Mouse (Mus musculus) MEL (cell line): ENCODE measurements around the gene Adam12. TPM values are rescaled to one million over a fixed set of nuclear protein-coding genes. Genes with fewer than 3 reads are reported as not detected.

Experiments used
- DNase-seq: peaks from one replicate; pipeline ENCODE4 v3.0.0; 2011; ENCODE audit warnings: low read depth, low spot score
- H3K27ac ChIP-seq: 2 replicates; pipeline ENCODE4 v1.5.1; 2012; ENCODE audit warnings: low read depth, mild to moderate bottlenecking, control low read depth, low read length, moderate library complexity; ENCODE audit not compliant: control insufficient read depth
- H3K27me3 ChIP-seq, 2 experiments: fragments of 150-350 bp in 1 of 2; sonication (generic) in 1 of 2; 2 replicates each; pipeline ENCODE4 v1.6.1; 2012; ENCODE audit warnings: low read length in 2 of 2, mild to moderate bottlenecking in 2 of 2, improper control_type of control experiment in 1 of 2, moderate library complexity in 1 of 2; ENCODE audit not compliant: insufficient read depth in 2 of 2, control insufficient read depth in 1 of 2
- H3K36me3 ChIP-seq, 2 experiments: 2 replicates each; pipeline ENCODE4 v1.6.1; 2012 to 2014; ENCODE audit warnings: low read length in 2 of 2, improper control_type of control experiment in 1 of 2, inconsistent platforms in 1 of 2, mild to moderate bottlenecking in 1 of 2; ENCODE audit not compliant: insufficient read depth in 2 of 2, control insufficient read depth in 1 of 2
- H3K4me1 ChIP-seq, 2 experiments: fragments of 150-350 bp in 1 of 2; sonication (generic) in 1 of 2; 2 replicates each; pipeline ENCODE4 v1.6.1; 2012; ENCODE audit warnings: low read length in 2 of 2, improper control_type of control experiment in 1 of 2, mild to moderate bottlenecking in 1 of 2; ENCODE audit not compliant: insufficient read depth in 2 of 2, control insufficient read depth in 1 of 2
- H3K4me3 ChIP-seq, 2 experiments: fragments of 150-350 bp in 1 of 2; sonication (generic) in 1 of 2; 2 replicates each; pipeline ENCODE4 v1.5.1; 2012; ENCODE audit warnings: low read depth in 2 of 2, low read length in 2 of 2, mild to moderate bottlenecking in 2 of 2, moderate library complexity in 2 of 2, control low read depth in 1 of 2, improper control_type of control experiment in 1 of 2; ENCODE audit not compliant: control insufficient read depth in 1 of 2, insufficient read depth in 1 of 2
- H3K79me2 ChIP-seq: 2 replicates; pipeline ENCODE4 v1.6.1; 2012; ENCODE audit warnings: mild to moderate bottlenecking, low read length, moderate library complexity; ENCODE audit not compliant: control insufficient read depth, poor library complexity, insufficient read depth
- H3K9ac ChIP-seq: 2 replicates; pipeline ENCODE4 v1.6.1; 2012; ENCODE audit warnings: low read depth, mild to moderate bottlenecking, control low read depth, low read length, moderate library complexity; ENCODE audit not compliant: control insufficient read depth, poor library complexity, severe bottlenecking
- H3K9me3 ChIP-seq: fragments of 150-350 bp; sonication (generic); replicated peaks from 2 replicates; pipeline ENCODE4 v1.6.1; 2012; ENCODE audit warnings: mild to moderate bottlenecking, low read length, improper control_type of control experiment, moderate library complexity; ENCODE audit not compliant: insufficient read depth
- CHD1 ChIP-seq: IDR thresholded peaks from 2 replicates; pipeline ENCODE4 v1.6.1; 2012; ENCODE audit warnings: low read depth, mild to moderate bottlenecking, inconsistent platforms, low read length, improper control_type of control experiment
- CTCF ChIP-seq, 3 experiments: IDR thresholded peaks in 2 of 3; conservative IDR thresholded peaks in 1 of 3; 2 replicates each; pipeline ENCODE4 v1.5.1; 2011 to 2012; ENCODE audit warnings: low read length in 3 of 3, low read depth in 2 of 3, mild to moderate bottlenecking in 2 of 3, improper control_type of control experiment in 1 of 3, inconsistent platforms in 1 of 3, mixed read lengths in 1 of 3, moderate library complexity in 1 of 3; ENCODE audit not compliant: control insufficient read depth in 1 of 3, insufficient read depth in 1 of 3, poor library complexity in 1 of 3, severe bottlenecking in 1 of 3
- E2F4 ChIP-seq: IDR thresholded peaks from 2 replicates; pipeline ENCODE4 v1.6.1; 2011; ENCODE audit warnings: low read depth, low read length, improper control_type of control experiment, borderline replicate concordance
- GABPA ChIP-seq: IDR thresholded peaks from 2 replicates; pipeline ENCODE4 v1.6.1; 2012; ENCODE audit warnings: low read depth, mild to moderate bottlenecking, inconsistent platforms, low read length, improper control_type of control experiment, moderate library complexity
- GATA1 ChIP-seq: IDR thresholded peaks from 2 replicates; pipeline ENCODE4 v1.6.1; 2011; ENCODE audit warnings: low read depth, low read length, improper control_type of control experiment
- JUND ChIP-seq: IDR thresholded peaks from 2 replicates; pipeline ENCODE4 v1.6.1; 2011; ENCODE audit warnings: low read depth, mild to moderate bottlenecking, improper control_type of control experiment, low read length
- KAT2A ChIP-seq: conservative IDR thresholded peaks from 2 replicates; pipeline ENCODE4 v1.6.1; 2012; ENCODE audit warnings: low read depth, low read length, improper control_type of control experiment, inconsistent platforms
- MAFK ChIP-seq: IDR thresholded peaks from 2 replicates; pipeline ENCODE4 v1.6.1; 2011; ENCODE audit warnings: low read depth, mild to moderate bottlenecking, low read length, improper control_type of control experiment, borderline replicate concordance
- MYB ChIP-seq: IDR thresholded peaks from 2 replicates; pipeline ENCODE4 v1.6.1; 2011; ENCODE audit warnings: mild to moderate bottlenecking, low read depth, low read length, improper control_type of control experiment
- NELFE ChIP-seq: IDR thresholded peaks from 2 replicates; pipeline ENCODE4 v1.6.1; 2011; ENCODE audit warnings: low read depth, low read length, improper control_type of control experiment
- POLR2AphosphoS2 ChIP-seq: IDR thresholded peaks from 2 replicates; pipeline ENCODE4 v1.6.1; 2011; ENCODE audit warnings: low read length, improper control_type of control experiment
- POLR2AphosphoS5 ChIP-seq: IDR thresholded peaks from 2 replicates; pipeline ENCODE4 v1.6.1; 2012; ENCODE audit warnings: low read depth, borderline replicate concordance, mild to moderate bottlenecking, inconsistent platforms, low read length, moderate library complexity, mixed read lengths
- RCOR1 ChIP-seq: IDR thresholded peaks from 2 replicates; pipeline ENCODE4 v1.6.1; 2012; ENCODE audit warnings: low read depth, mild to moderate bottlenecking, inconsistent platforms, low read length, improper control_type of control experiment
- SIN3A ChIP-seq: IDR thresholded peaks from 2 replicates; pipeline ENCODE4 v1.6.1; 2012; ENCODE audit warnings: low read length, improper control_type of control experiment, inconsistent platforms
- SMC3 ChIP-seq: IDR thresholded peaks from 2 replicates; pipeline ENCODE4 v1.6.1; 2011; ENCODE audit warnings: low read depth, low read length, improper control_type of control experiment
- TBP ChIP-seq: IDR thresholded peaks from 2 replicates; pipeline ENCODE4 v1.8.0; 2011; ENCODE audit warnings: low read depth, low read length, improper control_type of control experiment
- TCF12 ChIP-seq: IDR thresholded peaks from 2 replicates; pipeline ENCODE4 v1.6.1; 2014; ENCODE audit warnings: low read depth, mild to moderate bottlenecking, inconsistent platforms, low read length, improper control_type of control experiment, moderate library complexity
- UBTF ChIP-seq: IDR thresholded peaks from 2 replicates; pipeline ENCODE4 v1.6.1; 2012; ENCODE audit warnings: low read depth, mild to moderate bottlenecking, inconsistent platforms, low read length, improper control_type of control experiment, moderate library complexity, borderline replicate concordance; ENCODE audit not compliant: insufficient read depth
- USF1 ChIP-seq: IDR thresholded peaks from 2 replicates; pipeline ENCODE4 v1.6.1; 2014; ENCODE audit warnings: low read depth, mild to moderate bottlenecking, inconsistent platforms, low read length, improper control_type of control experiment, moderate library complexity
- USF2 ChIP-seq, 2 experiments: IDR thresholded peaks; 2 replicates each; pipeline ENCODE4 v1.6.1; 2011 to 2012; ENCODE audit warnings: improper control_type of control experiment in 2 of 2, low read length in 2 of 2, borderline replicate concordance in 1 of 2, inconsistent platforms in 1 of 2, low read depth in 1 of 2, mild to moderate bottlenecking in 1 of 2; ENCODE audit not compliant: insufficient read depth in 1 of 2
- ZC3H11A ChIP-seq: IDR thresholded peaks from 2 replicates; pipeline ENCODE4 v1.6.1; 2012; ENCODE audit warnings: low read depth, mild to moderate bottlenecking, inconsistent platforms, low read length, improper control_type of control experiment
- ZKSCAN1 ChIP-seq: IDR thresholded peaks from 2 replicates; pipeline ENCODE4 v1.6.1; 2012; ENCODE audit warnings: low read depth, mild to moderate bottlenecking, inconsistent platforms, low read length, improper control_type of control experiment, moderate library complexity
- ZMIZ1 ChIP-seq: IDR thresholded peaks from 2 replicates; pipeline ENCODE4 v1.6.1; 2012; ENCODE audit warnings: low read depth, mild to moderate bottlenecking, inconsistent platforms, low read length, improper control_type of control experiment, moderate library complexity
- ZNF384 ChIP-seq: IDR thresholded peaks from 2 replicates; pipeline ENCODE4 v1.6.1; 2012; ENCODE audit warnings: low read depth, mild to moderate bottlenecking, inconsistent platforms, low read length, improper control_type of control experiment
- polyA plus RNA-seq, 2 experiments: library from polyadenylated mRNA; stranded (reverse) in 1 of 2; unstranded in 1 of 2; fragments of >175 nt in 1 of 2; fragments of >200 nt in 1 of 2; gene quantifications; 2 replicates each; pipeline versions ENCODE4 v1.2.1 to v1.2.4; 2012; ENCODE audit warnings: low replicate concordance in 2 of 2, low read depth in 1 of 2; ENCODE audit not compliant: insufficient read length in 2 of 2, insufficient read depth in 1 of 2, missing spikeins in 1 of 2
- total RNA-seq: library from RNA; depleted of rRNA; stranded (reverse); fragments of 300-350 nt; gene quantifications from 2 replicates; pipeline ENCODE4 v1.2.3, GENCODE M21; 2012

Adam12 gene
- total and polyA plus RNA-seq, 3 experiments: not detected

DNA sequence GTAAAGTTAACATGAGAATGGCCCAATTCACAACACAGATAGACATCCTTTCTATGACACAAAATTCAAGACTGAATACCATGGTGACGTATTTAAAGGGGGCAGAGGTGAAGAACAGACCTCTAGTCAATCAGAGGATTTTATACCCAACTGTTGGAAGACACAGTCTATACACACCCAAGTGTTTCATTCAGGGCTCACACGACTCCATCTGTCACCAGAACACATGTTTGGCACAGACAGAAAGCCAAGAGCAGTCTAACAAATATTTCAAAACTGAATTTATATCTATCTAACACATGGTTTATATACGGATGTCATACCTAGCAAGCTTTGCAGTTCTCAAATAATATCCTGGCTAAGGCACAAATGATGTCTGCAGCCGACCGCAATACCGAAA lies 41.8 kb downstream of the Adam12 start:
- Histone ChIP-seq H3K36me3 (no peaks in the 10 kb centered on the region), H3K9me3 (no peaks in the 10 kb centered on the region), H3K4me3 (no peak overlapping the region), H3K9ac (no peak overlapping the region), H3K27ac (no peak overlapping the region), H3K27me3 (no peaks in the 10 kb centered on the region), H3K4me1 (no peaks in the 10 kb centered on the region), H3K79me2 (no peaks in the 10 kb centered on the region)
- no peak for DNase-seq
- TF ChIP-seq KAT2A (no peak), E2F4 (no peak), RCOR1 (no peak), MYB (no peak), POLR2AphosphoS2 (no peak), USF1 (no peak), JUND (no peak), GATA1 (no peak), GABPA (no peak), CHD1 (no peak), ZKSCAN1 (no peak)

- no peak for DNase-seq
- H3K79me2 ChIP-seq: no peaks in the 10 kb centered on the region
- H3K27ac ChIP-seq: no peak overlapping the region
- H3K36me3 ChIP-seq: no peaks in the 10 kb centered on the region
- H3K9ac ChIP-seq: no peak overlapping the region
- no peak overlapping the region for H3K4me3 ChIP-seq
- H3K9me3 ChIP-seq: no peaks in the 10 kb centered on the region
- H3K27me3 ChIP-seq: no peaks in the 10 kb centered on the region
- H3K4me1 ChIP-seq: no peaks in the 10 kb centered on the region
- TF ChIP-seq TCF12: no peak
- TF ChIP-seq SIN3A: no peak
- TF ChIP-seq ZKSCAN1: no peak
- TF ChIP-seq MAFK: no peak
- no peak for TF ChIP-seq USF1
- TF ChIP-seq MYB: no peak
- no peak for TF ChIP-seq ZMIZ1
- TF ChIP-seq GABPA: no peak
- TF ChIP-seq ZNF384: no peak
- no peak for TF ChIP-seq ZC3H11A
- no peak for TF ChIP-seq POLR2AphosphoS5
- TF ChIP-seq SMC3: no peak
- TF ChIP-seq CTCF (IDR thresholded peaks at IDR 0.05 in 2 of 3, conservative IDR thresholded peaks at IDR 0.05 in 1 of 3; ENCODE audit: control insufficient read depth in 1 of 3, insufficient read depth in 1 of 3, low read depth in 2 of 3, low read length in 3 of 3, poor library complexity in 1 of 3, severe bottlenecking in 1 of 3): no peak
- TF ChIP-seq UBTF: no peak
- no peak for TF ChIP-seq GATA1
- no peak for TF ChIP-seq KAT2A
- no peak for TF ChIP-seq TBP
- TF ChIP-seq NELFE: no peak
- no peak for TF ChIP-seq USF2 (IDR thresholded peaks at IDR 0.05; ENCODE audit: borderline replicate concordance in 1 of 2, insufficient read depth in 1 of 2, low read depth in 1 of 2, low read length in 2 of 2)
- TF ChIP-seq RCOR1: no peak
These were observed 43.4 kb downstream of the Adam12 start for GRCm38 (mm10) chr7:134188565-134188964.
